Mouse (Mus musculus): ENCODE measurements around the gene Sh2b1.

GRCm38 (mm10) chr7:126424161-126424560 lies 51.1 kb downstream of the Sh2b1 start:
- no peak for TF ChIP-seq TAL1 (IDR thresholded peaks at IDR 0.05; ENCODE audit: low read length)
- TF ChIP-seq GATA1 (IDR thresholded peaks at IDR 0.05; ENCODE audit: low read length), result no peak

All from erythroblast, embryonic 14.5 days (primary cell).